Mouse (Mus musculus) liver, embryonic 15.5 days (tissue): ENCODE measurements around the gene Il23r. TPM values are rescaled to one million over a fixed set of nuclear protein-coding genes. Genes with fewer than 3 reads are reported as not detected.

Experiments
- ATAC-seq: fragments of 200-750 bp; cut with Nextera tagmentation; 2 replicates; pipeline ENCODE4 v1.8.0; 2017; ENCODE audit warnings: moderate number of reproducible peaks, mild to moderate bottlenecking, moderate library complexity; ENCODE audit not compliant: insufficient read depth
- H3K27ac ChIP-seq: fragments of 300-500 bp; sonication (generic); replicated peaks from 2 replicates; pipeline ENCODE4 v1.5.1; 2015; ENCODE audit warnings: mild to moderate bottlenecking, inconsistent platforms
- H3K27me3 ChIP-seq: fragments of 300-500 bp; sonication (generic); 2 replicates; pipeline ENCODE4 v1.6.1; 2015; ENCODE audit warnings: mild to moderate bottlenecking, inconsistent platforms
- H3K36me3 ChIP-seq: fragments of 300-500 bp; sonication (generic); replicated peaks from 2 replicates; pipeline ENCODE4 v1.6.1; 2015; ENCODE audit warnings: moderate library complexity, mild to moderate bottlenecking, inconsistent platforms
- H3K4me1 ChIP-seq: fragments of 300-500 bp; sonication (generic); replicated peaks from 2 replicates; pipeline ENCODE4 v1.6.1; 2015; ENCODE audit warnings: inconsistent platforms
- H3K4me2 ChIP-seq: fragments of 300-500 bp; sonication (generic); 2 replicates; pipeline ENCODE4 v1.6.1; 2015; ENCODE audit warnings: moderate library complexity, mild to moderate bottlenecking, inconsistent platforms
- H3K4me3 ChIP-seq: fragments of 300-500 bp; sonication (generic); replicated peaks from 2 replicates; pipeline ENCODE4 v1.5.1; 2015; ENCODE audit warnings: mild to moderate bottlenecking, inconsistent platforms
- H3K9ac ChIP-seq: fragments of 300-500 bp; sonication (generic); 2 replicates; pipeline ENCODE4 v1.6.1; 2015; ENCODE audit warnings: moderate library complexity, mild to moderate bottlenecking, inconsistent platforms
- H3K9me3 ChIP-seq: fragments of 300-500 bp; sonication (generic); replicated peaks from 2 replicates; pipeline ENCODE4 v1.6.1; 2016; ENCODE audit warnings: inconsistent platforms
- WGBS: fragments of 180-500 bp; shearing (Covaris S2); methylation state at CpG from one replicate; pipeline ENCODE4 v1.1.7; 2015; ENCODE audit warnings: mixed read lengths; ENCODE audit not compliant: insufficient replicate concordance; 5-methylcytosine and 5-hydroxymethylcytosine counted together
- polyA plus RNA-seq: library from polyadenylated mRNA; unstranded; fragments of >200 nt; fragmentation: Nextera tagmentation; extraction: Ambion mirVana; gene quantifications from 2 replicates; pipeline ENCODE4 v1.2.1, GENCODE M21; 2015

Gene Il23r
- polyA plus RNA-seq, 1 experiment from 2014 or later = not detected

- no peaks in the 10 kb centered on the region for H3K36me3 ChIP-seq
- no peaks in the 10 kb centered on the region for H3K4me1 ChIP-seq
- 67% methylated on average over 5 of the region's 5 CpGs for WGBS
- no peaks in the 10 kb centered on the region for H3K9me3 ChIP-seq
- H3K27ac ChIP-seq = no peak overlapping the region
- H3K9ac ChIP-seq = no peak overlapping the region
- H3K4me2 ChIP-seq = no peak overlapping the region
- no peaks in the 10 kb centered on the region for H3K27me3 ChIP-seq
- ATAC-seq = no peak
- H3K4me3 ChIP-seq = no peak overlapping the region
Measured at GRCm38 (mm10) chr6:67421761-67422160, 69.9 kb downstream of the Il23r start.

- Histone ChIP-seq H3K4me3 (no peak overlapping the region), H3K9me3 (no peaks in the 10 kb centered on the region), H3K4me2 (no peak overlapping the region), H3K9ac (no peak overlapping the region), H3K36me3 (no peaks in the 10 kb centered on the region), H3K4me1 (no peaks in the 10 kb centered on the region), H3K27me3 (no peaks in the 10 kb centered on the region), H3K27ac (no peak overlapping the region)
- WGBS = 43% methylated on average over 3 of the region's 3 CpGs
- ATAC-seq = no peak
Measured at GRCm38 (mm10) chr6:67416557-67416956, 75.1 kb downstream of the Il23r start.

DNA sequence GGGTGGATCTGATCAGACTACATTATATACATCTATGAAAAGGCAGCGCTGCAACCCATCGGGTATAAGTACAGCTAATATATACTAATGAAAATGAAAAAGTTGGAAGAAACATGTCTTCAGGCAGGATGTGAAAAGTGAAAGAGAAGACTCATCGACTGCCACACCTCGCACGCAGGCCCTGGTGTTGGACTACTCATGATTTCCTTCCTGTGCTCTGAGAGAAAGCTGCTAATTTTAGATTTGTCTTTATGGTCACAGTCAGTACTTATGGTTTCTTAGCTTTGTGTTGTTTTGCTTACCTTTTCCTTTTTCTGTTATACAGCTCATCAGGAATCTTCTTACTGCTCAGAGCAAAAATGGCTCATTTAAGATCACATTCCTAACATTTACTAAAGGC, 76.4 kb downstream of the Il23r start:
- Histone ChIP-seq H3K27me3 (no peaks in the 10 kb centered on the region), H3K27ac (no peak overlapping the region), H3K4me2 (no peak overlapping the region), H3K4me1 (no peaks in the 10 kb centered on the region), H3K9ac (no peak overlapping the region), H3K9me3 (no peaks in the 10 kb centered on the region), H3K36me3 (no peaks in the 10 kb centered on the region), H3K4me3 (no peak overlapping the region)
- ATAC-seq = no peak
- WGBS = 41% methylated on average over 5 of the region's 5 CpGs

DNA sequence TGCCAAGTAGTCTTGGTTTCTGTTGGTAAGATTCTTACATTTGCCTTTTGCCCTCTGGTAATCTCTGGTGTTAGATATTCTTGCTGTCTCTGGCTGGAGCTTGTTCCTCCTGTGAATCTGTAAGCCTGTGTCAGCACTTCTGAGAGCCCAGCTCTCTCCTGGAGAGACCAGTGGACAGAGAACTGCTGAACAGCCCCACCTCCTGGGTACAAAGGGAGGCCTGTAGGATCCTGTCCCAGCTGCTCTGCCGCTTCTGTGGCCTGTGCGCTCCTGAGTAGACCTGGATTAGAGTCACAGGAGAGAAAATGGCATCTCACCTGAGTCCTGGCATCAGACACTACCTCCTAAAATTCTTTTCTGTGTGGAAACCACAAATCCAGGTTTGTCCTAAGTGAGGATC, 78.3 kb downstream of the Il23r start:
- no peak overlapping the region for H3K9ac ChIP-seq

GRCm38 (mm10) chr6:67405281-67405682, 86.4 kb downstream of the Il23r start:
- Histone ChIP-seq H3K9ac (no peak overlapping the region), H3K9me3 (no peaks in the 10 kb centered on the region), H3K4me2 (no peak overlapping the region), H3K4me1 (no peaks in the 10 kb centered on the region), H3K36me3 (no peaks in the 10 kb centered on the region), H3K4me3 (no peak overlapping the region), H3K27me3 (no peaks in the 10 kb centered on the region), H3K27ac (no peak overlapping the region)
- 61% methylated on average over 3 of the region's 3 CpGs for WGBS
- no peak for ATAC-seq

More for the DNA sequence above, 78.3 kb downstream of the Il23r start:
- no peaks in the 10 kb centered on the region for H3K36me3 ChIP-seq
- no peak overlapping the region for H3K4me3 ChIP-seq
- no peak overlapping the region for H3K27ac ChIP-seq
- H3K4me2 ChIP-seq = no peak overlapping the region
- H3K9me3 ChIP-seq = no peaks in the 10 kb centered on the region
- no peaks in the 10 kb centered on the region for H3K27me3 ChIP-seq
- 73% methylated on average over 2 of the region's 2 CpGs for WGBS
- ATAC-seq = no peak
- H3K4me1 ChIP-seq = no peaks in the 10 kb centered on the region

- no peaks in the 10 kb centered on the region for H3K9me3 ChIP-seq
- H3K36me3 ChIP-seq = no peaks in the 10 kb centered on the region
- H3K4me1 ChIP-seq = no peaks in the 10 kb centered on the region
- no peak overlapping the region for H3K4me2 ChIP-seq
- no peak overlapping the region for H3K4me3 ChIP-seq
- H3K27me3 ChIP-seq = no peaks in the 10 kb centered on the region
- no peak overlapping the region for H3K27ac ChIP-seq
- no peak overlapping the region for H3K9ac ChIP-seq
- WGBS = 67% methylated on average over 5 of the region's 5 CpGs
- no peak for ATAC-seq
Measured at GRCm38 (mm10) chr6:67399551-67399950, 92.1 kb downstream of the Il23r start.

GRCm38 (mm10) chr6:67375982-67376391, 115.7 kb downstream of the Il23r start, which contains the start of gene Il12rb2:
Gene Il12rb2, minus strand, starts transcription at chr6:67376188.
- Histone ChIP-seq H3K4me3 (peak within 1 kb of the TSS; percentile 36), H3K27ac (no peak within 1 kb of the TSS), H3K9ac (no peak within 1 kb of the TSS), H3K27me3 (peaks cover 8% of the 10 kb centered on the region), H3K4me1 (peaks cover 5% of the 10 kb centered on the region; the same call in 1 of the 2 replicates), H3K4me2 (peak within 1 kb of the TSS; percentile 49), H3K36me3 (no peaks in the 10 kb centered on the region), H3K9me3 (no peaks in the 10 kb centered on the region)
- 0 out of 2 replicates have a peak, but pooled peaks have one; percentile 25 for ATAC-seq
- WGBS = under 1% methylated on average over 26 of the region's 26 CpGs

Other genes with a start within 250 kb of the Il23r start
- gene Il12rb2, start 115.7 kb downstream of the Il23r start, polyA plus RNA-seq = 0.25 TPM in 2 replicates
- gene Tacstd2, start 43.9 kb upstream of the Il23r start, polyA plus RNA-seq = 0.43 and 0.70 TPM in 2 replicates